ENCODE assay signal across 7 mouse cellular contexts in the genomic region with DNA sequence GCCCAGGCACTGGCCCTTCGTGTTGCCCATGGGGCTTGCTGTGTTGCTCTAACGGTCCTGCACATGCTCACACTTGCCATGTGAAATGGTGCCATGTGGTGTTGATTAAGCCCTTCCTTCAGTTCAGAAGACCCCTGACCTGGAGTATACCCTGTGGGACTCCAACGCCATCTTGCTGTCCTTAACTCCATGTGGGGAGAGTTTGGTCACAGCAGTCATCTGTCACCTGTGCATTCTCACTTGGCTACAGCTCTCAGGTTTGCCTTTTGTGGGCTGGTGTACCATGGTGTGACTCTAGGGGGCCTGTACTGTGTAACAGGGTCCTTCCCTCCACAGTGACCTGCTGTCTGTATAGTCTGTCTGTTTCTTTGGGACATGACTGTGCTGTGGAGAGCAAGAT.
DNase-seq lines count a peak whose midpoint lies in the region; ATAC-seq and TF ChIP-seq lines count a peak whose summit lies in the region.

No protein-coding gene starts in this region.

- H3K4me3 ChIP-seq in C2C12 (ENCODE audit: insufficient read depth, poor library complexity, severe bottlenecking) (no peak overlapping the region), ES-Bruce4 (ENCODE audit: low read depth, low read length) (no peak overlapping the region), macrophage (ENCODE audit: inconsistent target) (no peak overlapping the region)
- H3K4me3 ChIP-seq in heart, embryonic 16.5 days (ENCODE audit: low read length): no peak overlapping the region

- WGBS in heart, embryonic 16.5 days: 48% methylated on average over 3 of the region's 3 CpGs
- 87% methylated on average over 3 of the region's 3 CpGs for WGBS in macrophage (ENCODE audit: missing documents)

- H3K79me2 ChIP-seq in C2C12 (ENCODE audit: control insufficient read depth, insufficient read depth): peaks cover 99% of the 10 kb centered on the region
- H3K79me2 ChIP-seq in macrophage (ENCODE audit: inconsistent target): no peaks in the 10 kb centered on the region

- H3K4me2 ChIP-seq in heart, embryonic 16.5 days (ENCODE audit: low read depth, low read length): peak overlapping the region; percentile 66; the same call in 1 of the 2 replicates

- no peak for DNase-seq in MN1 (ENCODE audit: low spot score)
- no peak for DNase-seq in urinary bladder, postnatal 14 days (ENCODE audit: low spot score)
- DNase-seq in kidney, postnatal 25 days: no peak

- no peak overlapping the region for H3K9ac ChIP-seq in ES-Bruce4 (ENCODE audit: low read depth, poor library complexity, severe bottlenecking)
- peak overlapping the region; percentile 72 for H3K9ac ChIP-seq in heart, embryonic 16.5 days (ENCODE audit: low read length)

- H3ac ChIP-seq in C2C12 (ENCODE audit: control insufficient read depth, insufficient read length, low read depth): peak overlapping the region; percentile 20

- peak overlapping the region; percentile 77; the same call in 1 of the 2 replicates for H3K27ac ChIP-seq in ES-Bruce4 (ENCODE audit: insufficient read depth, low read length)
- peak overlapping the region; percentile 93 for H3K27ac ChIP-seq in heart, embryonic 16.5 days (ENCODE audit: low read length)
- H3K27ac ChIP-seq in macrophage: peak overlapping the region; percentile 73

- no peaks in the 10 kb centered on the region for H3K9me3 ChIP-seq in ES-Bruce4 (replicated peaks; ENCODE audit: control insufficient read depth, insufficient read depth, low read length, poor library complexity, severe bottlenecking)
- no peaks in the 10 kb centered on the region for H3K9me3 ChIP-seq in heart, embryonic 16.5 days (replicated peaks; ENCODE audit: control insufficient read depth, low read length)

- no peak for ATAC-seq in heart, embryonic 16.5 days (replicated peaks; ENCODE audit: extremely low read depth, insufficient read depth, low FRiP score)

- H3K36me3 ChIP-seq in C2C12 (ENCODE audit: control insufficient read depth, insufficient read depth): peaks cover 12% of the 10 kb centered on the region
- no peaks in the 10 kb centered on the region for H3K36me3 ChIP-seq in ES-Bruce4 (ENCODE audit: control insufficient read depth, insufficient read depth, low read length, poor library complexity, severe bottlenecking)
- H3K36me3 ChIP-seq in heart, embryonic 16.5 days (ENCODE audit: control insufficient read depth, insufficient read depth): no peaks in the 10 kb centered on the region
- no peaks in the 10 kb centered on the region for H3K36me3 ChIP-seq in macrophage (ENCODE audit: inconsistent target)

- H3K27me3 ChIP-seq in C2C12 (ENCODE audit: control insufficient read depth, insufficient read depth, insufficient read length) (no peaks in the 10 kb centered on the region), ES-Bruce4 (ENCODE audit: control insufficient read depth, insufficient read depth, low read length, poor library complexity, severe bottlenecking) (no peaks in the 10 kb centered on the region)
- H3K27me3 ChIP-seq in heart, embryonic 16.5 days (ENCODE audit: control insufficient read depth, insufficient read depth, low read length): no peaks in the 10 kb centered on the region

- no peak for TF ChIP-seq CTCF in C2C12 (IDR thresholded peaks at IDR 0.05; ENCODE audit: control insufficient read depth, insufficient read depth, insufficient read length)
- no peak for TF ChIP-seq CTCF in ES-Bruce4 (IDR thresholded peaks at IDR 0.05; ENCODE audit: low read depth, low read length)

- peaks cover 24% of the 10 kb centered on the region for H3K4me1 ChIP-seq in ES-Bruce4 (ENCODE audit: control insufficient read depth, insufficient read depth, low read length)
- peaks cover 74% of the 10 kb centered on the region for H3K4me1 ChIP-seq in heart, embryonic 16.5 days (ENCODE audit: control insufficient read depth, insufficient read depth, low read length)

- no peak for TF ChIP-seq EP300 in ES-Bruce4 (IDR thresholded peaks at IDR 0.05; ENCODE audit: insufficient read depth, low read depth, low read length)

- H3K79me3 ChIP-seq in C2C12 (ENCODE audit: low read depth): peaks cover 75% of the 10 kb centered on the region

- no peak for TF ChIP-seq POLR2A in ES-Bruce4 (IDR thresholded peaks at IDR 0.05; ENCODE audit: insufficient read depth, low read length)

TF ChIP-seq in C2C12, 6 proteins besides CTCF, POLR2A, EP300 and RAD21:
- TF ChIP-seq MYOG (IDR thresholded peaks at IDR 0.05; ENCODE audit: control insufficient read depth, extremely low read depth, insufficient read length) (no peak), FOSL1 (IDR thresholded peaks at IDR 0.05; ENCODE audit: insufficient read depth, low read length, poor library complexity, severe bottlenecking) (no peak)
TF ChIP-seq in C2C12: peak in this region for 0.
